Mouse (Mus musculus) embryo, embryonic 9.5 days (tissue): ENCODE data around the gene Pcgf2.
A peak's percentile ranks its signal among the peaks of the same experiment; 100 is the strongest.
"Not testable (repeated sequence)": the region's sequence is repeated elsewhere in the genome, so short reads cannot be mapped to it uniquely, and the experiment has no call there.

Source experiments
- DNase-seq: peaks from one replicate; pipeline ENCODE4 v3.0.0-alpha.2; 2017; ENCODE audit errors: extremely low spot score

Gene Pcgf2

GRCm38 (mm10) chr11:97668160-97668559 lies 32.1 kb downstream of the Pcgf2 start:
- no peak for DNase-seq

- no peak for DNase-seq
These were observed 33.5 kb downstream of the Pcgf2 start for GRCm38 (mm10) chr11:97666794-97667193.

GRCm38 (mm10) chr11:97666221-97666620 lies 34.1 kb downstream of the Pcgf2 start:
- DNase-seq: no peak

- DNase-seq: no peak
These were observed 34.9 kb downstream of the Pcgf2 start for GRCm38 (mm10) chr11:97665431-97665830.

- no peak for DNase-seq
These were observed 35.5 kb downstream of the Pcgf2 start for GRCm38 (mm10) chr11:97664771-97665240.

- no peak for DNase-seq
These were observed 36.0 kb downstream of the Pcgf2 start for GRCm38 (mm10) chr11:97664339-97664665.

- peak; percentile 71 for DNase-seq
These were observed 36.6 kb downstream of the Pcgf2 start for GRCm38 (mm10) chr11:97663528-97664338.

GRCm38 (mm10) chr11:97662893-97663527 lies 37.3 kb downstream of the Pcgf2 start, which contains the start of gene Mllt6:
Gene Mllt6 (plus strand): TSS chr11:97663414.
- peak; percentile 78 for DNase-seq

GRCm38 (mm10) chr11:97662207-97662892 lies 37.9 kb downstream of the Pcgf2 start:
- no peak for DNase-seq

GRCm38 (mm10) chr11:97661648-97662133 lies 38.6 kb downstream of the Pcgf2 start:
- DNase-seq: peak; percentile 77

GRCm38 (mm10) chr11:97660734-97661647 lies 39.3 kb downstream of the Pcgf2 start:
- DNase-seq: peak; percentile 24

- peak; percentile 87 for DNase-seq
These were observed 40.1 kb downstream of the Pcgf2 start for GRCm38 (mm10) chr11:97659990-97660714.

GRCm38 (mm10) chr11:97659267-97659989 lies 40.9 kb downstream of the Pcgf2 start:
- DNase-seq: no peak

GRCm38 (mm10) chr11:97658751-97659266 lies 41.5 kb downstream of the Pcgf2 start:
- no peak for DNase-seq

GRCm38 (mm10) chr11:97657967-97658366 lies 42.3 kb downstream of the Pcgf2 start:
- not testable (repeated sequence) for DNase-seq

- no peak for DNase-seq
These were observed 42.9 kb downstream of the Pcgf2 start for GRCm38 (mm10) chr11:97657184-97657945.

- DNase-seq: no peak
These were observed 43.9 kb downstream of the Pcgf2 start for GRCm38 (mm10) chr11:97656269-97656971.

GRCm38 (mm10) chr11:97654210-97654609 lies 46.1 kb downstream of the Pcgf2 start:
- no peak for DNase-seq
